Mouse (Mus musculus) E14TG2a.4 (cell line): ENCODE measurements at regions not wholly inside any gene's neighbourhood (a gene's known extent, or its start where the extent isn't known, plus 50 kb on each side); places are given as distances from the start of the nearest gene placed in this dataset.

ENCODE experiments used
- H3K27me3 ChIP-seq: 2 replicates; pipeline ENCODE4 v1.6.1; 2014; ENCODE audit warnings: low read length, control low read depth; ENCODE audit not compliant: insufficient read depth
- H3K36me3 ChIP-seq: 2 replicates; pipeline ENCODE4 v1.6.1; 2014; ENCODE audit warnings: low read length, control low read depth; ENCODE audit not compliant: insufficient read depth
- H3K4me1 ChIP-seq: replicated peaks from 2 replicates; pipeline ENCODE4 v1.6.1; 2014; ENCODE audit warnings: low read depth, low read length, control low read depth
- H3K4me3 ChIP-seq: replicated peaks from 2 replicates; pipeline ENCODE4 v1.5.1; 2014; ENCODE audit warnings: mild to moderate bottlenecking, low read length
- H3K9me3 ChIP-seq: 2 replicates; pipeline ENCODE4 v1.6.1; 2014; ENCODE audit warnings: low read length, control low read depth
- CTCF ChIP-seq: conservative IDR thresholded peaks from 2 replicates; pipeline ENCODE4 v1.5.1; 2014; ENCODE audit warnings: low read length
- NANOG ChIP-seq: IDR thresholded peaks from 2 replicates; pipeline ENCODE4 v1.6.1; 2014; ENCODE audit warnings: borderline replicate concordance, low read length, mixed read lengths
- POU5F1 ChIP-seq: IDR thresholded peaks from 2 replicates; pipeline ENCODE4 v1.6.1; 2014; ENCODE audit warnings: low read length, borderline replicate concordance

DNA sequence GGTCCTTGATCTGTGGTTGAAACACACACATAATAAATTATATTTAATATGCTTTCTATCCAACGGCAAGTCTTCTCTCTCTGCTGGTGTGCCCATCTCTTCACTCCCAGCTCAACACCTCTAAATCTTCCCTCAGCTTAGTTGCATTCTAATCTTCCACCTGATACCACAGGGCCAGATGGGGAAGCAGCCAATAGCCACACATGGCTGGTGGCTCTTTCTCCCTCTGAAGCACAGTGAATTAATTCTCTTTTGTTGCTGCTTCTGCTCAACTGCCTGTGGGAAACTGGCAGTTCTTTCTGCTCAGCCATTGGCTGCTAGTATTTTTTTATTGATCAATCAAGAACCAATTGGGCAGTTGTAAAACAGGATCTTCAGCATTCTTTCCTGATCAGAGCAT, 750.0 kb downstream of the Serpinb8 start:
- H3K36me3 ChIP-seq = no peaks in the 10 kb centered on the region
- no peaks in the 10 kb centered on the region for H3K27me3 ChIP-seq
- H3K9me3 ChIP-seq = peaks cover 6% of the 10 kb centered on the region; the same call in 1 of the 2 replicates
- no peak overlapping the region for H3K4me3 ChIP-seq
- TF ChIP-seq CTCF (no peak), POU5F1 (no peak), NANOG (no peak)
- H3K4me1 ChIP-seq = no peaks in the 10 kb centered on the region

- Histone ChIP-seq H3K9me3 (peaks cover 6% of the 10 kb centered on the region; the same call in 1 of the 2 replicates), H3K4me3 (no peak overlapping the region), H3K36me3 (no peaks in the 10 kb centered on the region), H3K4me1 (no peaks in the 10 kb centered on the region), H3K27me3 (no peaks in the 10 kb centered on the region)
- TF ChIP-seq NANOG (no peak), POU5F1 (no peak), CTCF (no peak)
Measured at GRCm38 (mm10) chr1:108341352-108341751, 751.5 kb downstream of the Serpinb8 start.

GRCm38 (mm10) chr1:108363788-108364187, 774.0 kb downstream of the Serpinb8 start:
- no peaks in the 10 kb centered on the region for H3K4me1 ChIP-seq
- no peak overlapping the region for H3K4me3 ChIP-seq
- H3K36me3 ChIP-seq = no peaks in the 10 kb centered on the region
- no peaks in the 10 kb centered on the region for H3K9me3 ChIP-seq
- H3K27me3 ChIP-seq = no peaks in the 10 kb centered on the region
- TF ChIP-seq NANOG (no peak), POU5F1 (no peak), CTCF (no peak)

DNA sequence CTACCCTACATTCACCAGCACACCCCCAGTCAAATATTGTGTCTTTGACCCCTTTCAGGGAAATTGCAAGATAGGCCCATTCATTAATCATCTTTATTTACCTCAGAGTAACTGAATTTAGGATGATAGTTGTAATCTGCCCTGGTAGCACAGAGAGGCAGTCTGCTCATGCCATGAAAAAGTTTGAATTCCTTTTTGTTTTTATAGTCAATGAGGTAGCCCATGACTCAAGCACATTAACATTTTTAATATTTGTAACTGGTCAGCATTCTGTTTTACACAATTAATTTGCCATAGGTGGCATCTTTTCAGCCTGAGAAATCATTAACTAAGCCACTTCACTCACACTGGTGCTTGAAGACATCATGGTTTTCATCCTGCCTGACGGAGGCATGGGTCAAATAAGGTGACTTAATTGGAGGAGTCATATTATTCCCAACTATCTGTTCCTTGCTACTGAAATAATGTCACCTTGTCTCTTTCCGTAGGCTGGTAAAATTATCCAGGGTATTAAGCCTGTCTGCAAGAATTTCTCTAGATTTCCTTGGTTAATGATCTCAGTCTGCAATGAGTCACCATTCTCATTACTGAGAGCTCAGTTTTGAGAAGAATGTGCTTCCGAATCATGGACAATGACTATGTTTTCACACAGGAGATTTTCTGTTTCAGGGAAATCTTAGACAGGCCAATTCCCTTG, 780.2 kb downstream of the Serpinb8 start:
- no peak overlapping the region for H3K4me3 ChIP-seq
- H3K36me3 ChIP-seq = no peaks in the 10 kb centered on the region
- H3K9me3 ChIP-seq = no peaks in the 10 kb centered on the region
- no peaks in the 10 kb centered on the region for H3K4me1 ChIP-seq
- TF ChIP-seq CTCF = no peak
- no peaks in the 10 kb centered on the region for H3K27me3 ChIP-seq

GRCm38 (mm10) chr1:108389930-108390329, 800.1 kb downstream of the Serpinb8 start:
- H3K4me3 ChIP-seq = no peak overlapping the region
- H3K4me1 ChIP-seq = no peaks in the 10 kb centered on the region
- TF ChIP-seq CTCF (no peak), POU5F1 (no peak), NANOG (no peak)
- no peaks in the 10 kb centered on the region for H3K27me3 ChIP-seq
- peaks cover 24% of the 10 kb centered on the region for H3K9me3 ChIP-seq
- no peaks in the 10 kb centered on the region for H3K36me3 ChIP-seq

GRCm38 (mm10) chr1:108390497-108390896, 800.7 kb downstream of the Serpinb8 start:
- Histone ChIP-seq H3K9me3 (peaks cover 24% of the 10 kb centered on the region), H3K36me3 (no peaks in the 10 kb centered on the region), H3K4me1 (no peaks in the 10 kb centered on the region), H3K27me3 (no peaks in the 10 kb centered on the region), H3K4me3 (no peak overlapping the region)
- TF ChIP-seq POU5F1 = no peak
- no peak for TF ChIP-seq CTCF
- TF ChIP-seq NANOG = no peak

- Histone ChIP-seq H3K4me1 (no peaks in the 10 kb centered on the region), H3K9me3 (no peaks in the 10 kb centered on the region), H3K36me3 (no peaks in the 10 kb centered on the region), H3K4me3 (no peak overlapping the region), H3K27me3 (no peaks in the 10 kb centered on the region)
- TF ChIP-seq POU5F1 = no peak
- TF ChIP-seq CTCF = no peak
- TF ChIP-seq NANOG = no peak
Measured at GRCm38 (mm10) chr1:108439845-108440244, 850.0 kb downstream of the Serpinb8 start.

- TF ChIP-seq POU5F1 (no peak), NANOG (no peak), CTCF (no peak)
- no peaks in the 10 kb centered on the region for H3K4me1 ChIP-seq
- H3K4me3 ChIP-seq = no peak overlapping the region
- H3K27me3 ChIP-seq = no peaks in the 10 kb centered on the region
- H3K36me3 ChIP-seq = no peaks in the 10 kb centered on the region
- H3K9me3 ChIP-seq = no peaks in the 10 kb centered on the region
Measured at GRCm38 (mm10) chr1:108452776-108453175, 863.0 kb downstream of the Serpinb8 start.

DNA sequence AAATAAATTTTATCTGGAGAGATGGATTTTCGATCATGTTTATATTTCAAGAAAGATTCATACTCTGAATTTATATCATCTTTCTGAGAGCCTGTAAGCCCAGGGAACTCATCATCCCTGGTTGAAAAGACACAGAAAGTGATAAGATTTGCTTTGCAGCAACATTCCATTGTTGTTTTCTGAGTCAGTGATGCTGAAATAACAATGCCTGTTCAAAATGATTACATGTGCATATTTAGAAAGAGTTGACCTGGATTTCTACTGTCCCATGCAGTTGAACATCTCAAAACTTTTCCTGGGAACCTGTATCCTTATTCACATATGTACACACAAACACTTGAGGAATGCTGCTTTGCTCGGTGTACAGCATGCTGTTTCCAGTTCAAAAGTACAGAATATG, 882.2 kb downstream of the Serpinb8 start:
- Histone ChIP-seq H3K27me3 (no peaks in the 10 kb centered on the region), H3K36me3 (no peaks in the 10 kb centered on the region), H3K4me3 (no peak overlapping the region), H3K4me1 (no peaks in the 10 kb centered on the region), H3K9me3 (no peaks in the 10 kb centered on the region)
- TF ChIP-seq NANOG (no peak), CTCF (no peak), POU5F1 (no peak)
